Mouse (Mus musculus) heart, embryonic 16.5 days (tissue): Measurements from ENCODE around the gene Pde4b. TPM values are rescaled to one million over a fixed set of nuclear protein-coding genes. Genes with fewer than 3 reads are reported as not detected.

Source experiments
- ATAC-seq: fragments of 200-750 bp; cut with Nextera tagmentation; replicated peaks from 2 replicates; pipeline ENCODE4 v1.8.0; 2017; ENCODE audit warnings: moderate number of reproducible peaks; ENCODE audit not compliant: insufficient read depth, low FRiP score; ENCODE audit errors: extremely low read depth
- H3K27ac ChIP-seq: fragments of 300-500 bp; sonication (generic); 2 replicates; pipeline ENCODE4 v1.5.1; 2014; ENCODE audit warnings: mild to moderate bottlenecking, low read length, control low read depth, moderate library complexity
- H3K27me3 ChIP-seq: fragments of 300-500 bp; sonication (generic); 2 replicates; pipeline ENCODE4 v1.6.1; 2014; ENCODE audit warnings: low read length, mixed read lengths; ENCODE audit not compliant: control insufficient read depth, insufficient read depth
- H3K36me3 ChIP-seq: fragments of 300-500 bp; sonication (generic); 2 replicates; pipeline ENCODE4 v1.6.1; 2014; ENCODE audit not compliant: control insufficient read depth, insufficient read depth
- H3K4me1 ChIP-seq: fragments of 300-500 bp; sonication (generic); 2 replicates; pipeline ENCODE4 v1.6.1; 2014; ENCODE audit warnings: low read length, mixed read lengths; ENCODE audit not compliant: control insufficient read depth, insufficient read depth
- H3K4me2 ChIP-seq: fragments of 300-500 bp; sonication (generic); 2 replicates; pipeline ENCODE4 v1.6.1; 2014; ENCODE audit warnings: low read depth, mild to moderate bottlenecking, control low read depth, low read length
- H3K4me3 ChIP-seq: fragments of 300-500 bp; sonication (generic); 2 replicates; pipeline ENCODE4 v1.5.1; 2014; ENCODE audit warnings: mild to moderate bottlenecking, control low read depth, low read length
- H3K9ac ChIP-seq: fragments of 300-500 bp; sonication (generic); 2 replicates; pipeline ENCODE4 v1.6.1; 2014; ENCODE audit warnings: low read length, control low read depth
- H3K9me3 ChIP-seq: fragments of 300-500 bp; sonication (generic); replicated peaks from 2 replicates; pipeline ENCODE4 v1.6.1; 2016; ENCODE audit warnings: low read length; ENCODE audit not compliant: control insufficient read depth
- WGBS: fragments of 180-500 bp; shearing (Covaris S2); extraction: QIAGEN DNeasy Blood & Tissue Kit; methylation state at CpG from one replicate; pipeline ENCODE4 v1.1.7; 2014; 5-methylcytosine and 5-hydroxymethylcytosine counted together
- polyA plus RNA-seq: library from polyadenylated mRNA; unstranded; fragments of >200 nt; fragmentation: Nextera tagmentation; extraction: Ambion mirVana; gene quantifications from 2 replicates; pipeline ENCODE4 v1.2.1, GENCODE M21; 2015

The Pde4b gene
- polyA plus RNA-seq, 1 experiment from 2014 or later, result 28.4 TPM

DNA sequence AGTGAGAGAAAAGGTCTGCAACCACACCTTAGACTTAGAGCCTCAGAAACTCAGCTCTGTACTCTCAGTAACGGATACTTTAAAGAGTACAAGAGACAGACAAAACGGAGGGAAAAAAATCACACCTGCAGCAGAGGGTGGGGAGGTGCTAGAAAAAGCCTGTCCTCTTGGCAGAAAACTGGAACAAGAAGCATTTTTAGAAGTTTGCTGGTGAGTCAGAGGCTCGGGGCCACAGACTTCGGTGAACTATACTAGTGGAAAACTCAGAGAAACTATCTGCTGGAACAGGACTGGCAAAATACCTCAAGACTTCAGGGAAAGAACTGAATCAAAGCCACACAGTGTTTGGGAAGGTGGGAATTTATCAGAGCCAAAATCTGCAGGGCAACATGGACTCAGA lies 457.9 kb downstream of the Pde4b start:
- Histone ChIP-seq H3K27me3 (no peaks in the 10 kb centered on the region), H3K4me1 (no peaks in the 10 kb centered on the region), H3K4me2 (no peak overlapping the region), H3K27ac (no peak overlapping the region), H3K36me3 (no peaks in the 10 kb centered on the region; the same call in 1 of the 2 replicates), H3K9me3 (no peaks in the 10 kb centered on the region), H3K4me3 (no peak overlapping the region), H3K9ac (no peak overlapping the region)
- ATAC-seq, result no peak
- 66% methylated on average over 4 of the region's 4 CpGs for whole genome bisulfite sequencing

DNA sequence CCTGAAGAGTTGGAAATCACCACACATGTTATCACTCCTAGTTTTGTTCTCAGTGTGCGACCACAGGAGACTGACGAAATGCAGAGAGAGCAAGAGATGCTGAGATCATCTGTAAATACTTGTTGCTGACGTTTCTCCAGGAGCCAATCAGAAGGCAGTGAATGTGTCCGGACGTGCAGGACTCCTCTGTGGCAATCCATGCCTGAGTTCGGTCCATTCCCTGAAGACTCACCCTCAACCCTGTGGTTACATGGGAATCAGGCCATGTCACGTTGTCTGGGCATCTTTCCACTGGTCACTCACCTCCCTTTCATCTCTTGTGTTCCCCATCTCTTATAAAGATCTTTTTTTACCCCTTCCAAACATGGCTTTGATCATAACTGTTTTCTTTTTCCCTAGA lies 468.2 kb downstream of the Pde4b start:
- Histone ChIP-seq H3K36me3 (no peaks in the 10 kb centered on the region), H3K27ac (no peak overlapping the region), H3K4me1 (peaks cover 14% of the 10 kb centered on the region), H3K9ac (no peak overlapping the region), H3K27me3 (no peaks in the 10 kb centered on the region), H3K4me2 (no peak overlapping the region), H3K9me3 (no peaks in the 10 kb centered on the region), H3K4me3 (no peak overlapping the region)
- ATAC-seq, result no peak
- 62% methylated on average over 7 of the region's 7 CpGs for whole genome bisulfite sequencing

DNA sequence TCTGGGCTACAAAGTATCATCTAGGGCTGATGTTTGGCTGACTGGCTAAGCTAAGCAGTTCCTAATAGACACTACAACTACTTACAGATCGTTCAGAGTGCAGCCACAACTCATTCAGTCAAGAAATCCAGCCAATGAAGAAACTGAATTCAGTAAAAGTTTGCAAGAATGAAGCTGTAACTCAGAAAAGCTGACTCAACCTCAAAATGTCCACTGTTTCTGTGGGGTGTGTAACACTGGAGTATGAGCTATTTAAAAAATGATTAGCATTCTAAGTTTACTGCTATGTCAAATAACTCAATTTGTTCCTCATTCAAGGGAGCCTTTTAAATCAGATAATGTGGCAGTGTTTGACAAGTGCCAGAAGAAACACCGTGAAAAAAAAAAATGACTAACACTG lies 469.7 kb downstream of the Pde4b start:
- 58% methylated on average over 2 of the region's 2 CpGs for WGBS
- no peak overlapping the region for H3K4me2 ChIP-seq
- no peaks in the 10 kb centered on the region for H3K36me3 ChIP-seq
- no peaks in the 10 kb centered on the region for H3K9me3 ChIP-seq
- no peak overlapping the region for H3K9ac ChIP-seq
- H3K27me3 ChIP-seq, result no peaks in the 10 kb centered on the region
- H3K27ac ChIP-seq, result no peak overlapping the region
- ATAC-seq, result no peak
- peaks cover 13% of the 10 kb centered on the region for H3K4me1 ChIP-seq
- no peak overlapping the region for H3K4me3 ChIP-seq

DNA sequence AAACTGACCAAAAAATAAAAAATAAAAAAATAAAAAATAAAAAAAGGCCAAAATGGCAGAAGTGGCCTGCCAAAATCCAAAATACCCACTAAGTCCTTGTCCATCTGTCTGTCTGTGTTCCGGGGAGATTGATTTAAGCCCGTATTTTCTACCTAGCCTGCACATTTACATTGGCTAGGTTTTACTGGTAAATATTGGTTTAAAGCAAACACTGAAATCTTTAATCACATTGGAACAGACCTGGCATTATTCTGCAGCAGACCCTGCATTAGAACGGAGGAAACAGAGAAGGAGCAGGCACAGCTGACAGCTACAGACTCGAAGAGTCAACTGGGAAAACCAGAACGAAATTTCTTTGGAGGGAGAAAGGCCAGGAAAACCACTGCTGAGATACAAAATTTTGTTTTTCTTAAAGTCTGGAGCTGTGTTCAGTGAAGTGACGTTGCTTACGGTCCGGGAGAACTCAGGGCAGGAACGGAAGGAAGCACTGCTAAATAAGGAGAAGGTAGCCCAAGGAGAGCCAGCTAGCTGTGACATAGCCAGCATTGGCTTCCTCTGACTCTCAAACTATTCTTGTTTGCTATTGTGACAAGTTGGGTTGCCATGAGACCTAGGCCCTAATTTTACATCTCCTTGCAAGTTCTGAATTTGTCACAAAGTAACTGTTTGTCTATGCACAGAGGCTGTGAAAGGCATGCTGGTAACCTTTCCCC lies 470.3 kb downstream of the Pde4b start:
- Histone ChIP-seq H3K27me3 (no peaks in the 10 kb centered on the region), H3K27ac (peak overlapping the region; percentile 20), H3K36me3 (no peaks in the 10 kb centered on the region), H3K4me2 (peak overlapping the region; percentile 44; the same call in 1 of the 2 replicates), H3K9ac (no peak overlapping the region), H3K9me3 (no peaks in the 10 kb centered on the region), H3K4me3 (no peak overlapping the region), H3K4me1 (peaks cover 12% of the 10 kb centered on the region)
- ATAC-seq, result no peak
- 53% methylated on average over 9 of the region's 9 CpGs for WGBS

DNA sequence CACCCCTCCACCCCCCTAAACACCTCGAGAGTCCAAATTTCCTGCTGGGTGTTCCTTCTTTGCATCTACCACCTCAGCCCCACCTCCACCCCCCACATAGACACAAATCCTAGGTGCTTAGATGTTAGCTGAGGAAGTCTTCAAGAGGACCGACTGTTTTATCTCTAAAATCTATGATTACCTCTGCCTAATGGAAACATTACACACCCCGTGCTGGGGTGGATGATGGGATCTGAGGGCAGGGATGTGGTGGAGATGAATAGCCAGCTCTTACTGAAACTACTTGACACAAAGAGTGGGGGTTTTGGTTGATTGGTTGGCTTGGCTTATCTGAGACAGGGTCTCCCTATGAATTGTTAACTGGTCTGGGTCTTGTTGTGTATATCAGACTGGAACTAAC lies 471.0 kb downstream of the Pde4b start:
- no peak overlapping the region for H3K27ac ChIP-seq
- H3K9me3 ChIP-seq, result no peaks in the 10 kb centered on the region
- ATAC-seq, result no peak
- H3K4me3 ChIP-seq, result no peak overlapping the region
- H3K4me2 ChIP-seq, result no peak overlapping the region
- 35% methylated on average over 3 of the region's 3 CpGs for WGBS
- H3K9ac ChIP-seq, result no peak overlapping the region
- H3K36me3 ChIP-seq, result no peaks in the 10 kb centered on the region
- H3K4me1 ChIP-seq, result peaks cover 12% of the 10 kb centered on the region
- no peaks in the 10 kb centered on the region for H3K27me3 ChIP-seq

DNA sequence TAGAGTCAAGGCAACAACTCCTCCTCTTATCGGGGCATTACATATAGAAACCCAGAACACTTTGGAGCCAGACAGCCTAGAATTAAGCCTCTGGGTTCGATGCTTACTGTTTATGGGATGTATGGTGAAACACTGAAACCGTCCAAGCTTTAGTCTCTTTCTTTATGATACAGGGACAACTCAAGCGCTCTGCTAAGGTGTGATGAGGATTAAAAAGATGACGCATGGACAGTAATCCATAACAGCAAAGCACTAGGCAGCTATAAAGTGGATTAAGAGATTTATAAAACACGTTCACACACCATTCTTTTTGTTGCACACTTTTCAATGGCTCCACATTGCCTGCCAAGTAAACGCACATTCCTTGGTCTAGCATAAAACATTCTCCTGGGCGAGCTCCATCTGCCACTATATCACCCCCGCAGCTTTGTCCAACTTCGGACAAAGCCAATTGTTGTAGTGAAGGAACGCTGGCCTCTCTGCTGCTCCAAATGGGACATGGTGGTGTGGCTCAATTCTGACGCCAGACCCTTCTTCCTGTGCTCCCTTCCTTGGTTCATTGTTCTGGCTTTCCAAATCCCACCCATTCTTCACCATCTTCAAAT lies 473.4 kb downstream of the Pde4b start:
- Histone ChIP-seq H3K4me3 (no peak overlapping the region), H3K9me3 (no peaks in the 10 kb centered on the region), H3K9ac (no peak overlapping the region), H3K36me3 (no peaks in the 10 kb centered on the region), H3K27ac (no peak overlapping the region), H3K4me1 (peaks cover 14% of the 10 kb centered on the region), H3K4me2 (no peak overlapping the region), H3K27me3 (no peaks in the 10 kb centered on the region)
- WGBS, result 78% methylated on average over 12 of the region's 12 CpGs
- ATAC-seq, result no peak

DNA sequence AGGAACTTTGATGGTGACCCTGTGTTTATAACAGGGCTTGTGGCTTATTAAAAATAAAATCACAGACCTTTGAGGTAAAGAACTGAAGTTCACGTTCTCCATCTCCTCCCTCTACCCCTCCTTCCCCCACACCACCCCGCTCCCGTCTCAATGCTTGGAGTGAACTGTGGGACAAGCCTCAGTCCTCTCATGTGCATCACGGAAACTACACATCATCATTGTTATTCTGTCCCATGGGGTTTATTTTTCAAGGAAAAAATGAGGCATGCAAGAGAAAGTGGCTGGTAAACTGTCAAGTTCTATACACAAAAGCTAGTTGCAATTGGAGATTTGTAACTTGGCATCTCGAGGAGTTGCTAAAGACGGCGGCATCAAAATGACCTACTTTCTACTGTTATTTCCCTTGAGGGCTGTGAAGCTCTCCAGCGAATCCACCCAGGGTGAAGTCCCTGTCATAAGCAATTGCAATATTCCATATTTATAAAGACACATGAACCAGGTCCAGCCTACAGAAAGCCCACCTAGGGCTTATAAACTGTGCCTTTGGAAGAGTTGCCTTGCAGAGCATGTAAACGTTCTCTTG lies 476.0 kb downstream of the Pde4b start:
- Histone ChIP-seq H3K4me3 (no peak overlapping the region), H3K27ac (no peak overlapping the region), H3K36me3 (no peaks in the 10 kb centered on the region), H3K9ac (no peak overlapping the region), H3K9me3 (no peaks in the 10 kb centered on the region), H3K4me1 (peaks cover 26% of the 10 kb centered on the region), H3K27me3 (no peaks in the 10 kb centered on the region), H3K4me2 (no peak overlapping the region)
- 74% methylated on average over 9 of the region's 9 CpGs for WGBS
- ATAC-seq, result no peak

DNA sequence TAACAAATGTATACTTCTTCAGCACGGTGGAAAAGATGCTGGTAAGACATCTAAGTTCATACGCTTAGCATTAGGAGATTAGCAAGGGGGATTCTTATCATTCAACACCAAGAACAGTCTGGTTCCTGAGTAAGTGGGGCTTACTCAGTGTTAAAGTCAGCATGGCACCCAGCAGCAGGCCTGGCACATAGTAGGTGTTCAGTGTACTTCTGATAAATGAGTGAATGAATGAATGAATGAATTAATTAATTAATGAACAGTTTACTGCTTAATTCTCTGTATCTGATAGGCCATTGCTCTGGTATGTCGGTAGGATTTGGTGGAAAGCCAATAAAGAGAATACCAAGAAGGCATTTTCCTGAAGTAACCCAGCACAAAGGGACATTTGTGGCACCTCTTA lies 476.9 kb downstream of the Pde4b start:
- no peak for ATAC-seq
- 80% methylated on average over 3 of the region's 3 CpGs for WGBS
- H3K4me2 ChIP-seq, result no peak overlapping the region
- no peak overlapping the region for H3K27ac ChIP-seq
- peaks cover 33% of the 10 kb centered on the region for H3K4me1 ChIP-seq
- no peaks in the 10 kb centered on the region for H3K27me3 ChIP-seq
- H3K9ac ChIP-seq, result no peak overlapping the region
- H3K4me3 ChIP-seq, result no peak overlapping the region
- no peaks in the 10 kb centered on the region for H3K36me3 ChIP-seq
- no peaks in the 10 kb centered on the region for H3K9me3 ChIP-seq

DNA sequence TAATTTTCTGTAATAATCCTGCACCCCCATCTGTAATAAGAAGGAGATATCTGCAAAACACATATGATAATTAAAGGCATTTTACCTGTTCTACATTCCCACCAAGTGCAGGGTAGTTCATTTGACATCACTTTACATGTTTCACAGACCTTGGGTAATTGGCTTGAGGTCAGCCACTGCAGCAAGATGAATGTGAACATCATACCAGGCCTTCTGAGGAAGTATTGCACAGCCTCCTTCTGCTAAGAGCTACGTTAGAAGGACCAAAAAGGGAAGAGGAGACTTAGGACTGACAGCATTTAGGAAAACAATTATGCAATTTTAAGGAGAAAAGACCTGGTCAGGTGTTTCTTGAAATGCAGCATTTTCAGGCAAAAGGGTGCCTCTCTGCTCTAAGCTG lies 479.1 kb downstream of the Pde4b start:
- Histone ChIP-seq H3K27me3 (no peaks in the 10 kb centered on the region), H3K4me1 (peaks cover 41% of the 10 kb centered on the region), H3K4me3 (no peak overlapping the region), H3K9ac (no peak overlapping the region), H3K36me3 (no peaks in the 10 kb centered on the region), H3K9me3 (no peaks in the 10 kb centered on the region), H3K27ac (no peak overlapping the region), H3K4me2 (no peak overlapping the region)
- no peak for ATAC-seq
- 54% methylated on average over 1 of the region's 1 CpGs for WGBS
